Mouse (Mus musculus): ENCODE results near the gene Tmem237. TPM values are rescaled to one million over a fixed set of nuclear protein-coding genes. Genes with fewer than 3 reads are reported as not detected.

The Tmem237 gene
- total RNA-seq (2014; fragmentation: Nextera tagmentation) (9.7 and 16.4 TPM in 2 replicates), total RNA-seq (2017) (11.6 and 15.3 TPM in 2 replicates)

DNA sequence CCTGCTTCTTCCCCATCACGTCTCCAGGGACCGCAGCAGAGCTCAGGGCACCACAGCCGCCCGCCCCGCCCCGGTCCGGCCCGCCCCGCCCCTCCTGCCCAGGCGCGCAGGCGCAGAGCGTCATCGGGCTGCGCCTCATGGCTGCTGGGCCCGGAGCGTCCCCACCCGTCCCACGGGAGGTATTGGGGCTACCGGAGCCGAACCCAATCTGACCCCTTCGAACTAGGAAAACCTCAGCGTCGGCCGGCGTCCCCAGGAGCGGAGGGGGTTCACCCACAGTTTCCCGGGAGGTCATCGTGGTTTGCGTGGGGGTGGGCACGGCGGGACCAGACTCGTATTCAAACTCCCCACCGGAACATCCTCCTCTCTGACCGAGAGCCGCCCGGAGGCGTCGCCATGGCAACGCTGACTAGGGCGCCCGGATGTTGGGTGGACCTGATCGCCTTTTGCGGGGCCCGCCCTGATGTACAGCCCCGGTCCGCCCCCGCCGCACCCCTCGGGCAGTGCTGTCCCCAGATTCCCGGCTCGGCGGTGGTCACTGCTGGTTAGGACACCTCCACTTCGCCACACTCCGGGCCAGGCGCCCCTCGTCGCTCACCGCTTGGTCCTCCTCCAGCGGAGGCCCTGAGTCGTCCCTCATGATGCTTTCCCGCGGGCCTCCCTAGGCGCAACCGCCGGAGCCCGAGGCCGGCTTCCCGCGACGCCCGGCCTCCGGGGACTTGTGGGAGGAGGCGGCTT lies at the start of gene Tmem237:
Gene Tmem237, minus strand, starts transcription at position 689 of the 738 bp plus-strand sequence.
- peak; percentile 95 for ATAC-seq (replicated peaks; ENCODE audit: poor library complexity, severe bottlenecking)

DNA sequence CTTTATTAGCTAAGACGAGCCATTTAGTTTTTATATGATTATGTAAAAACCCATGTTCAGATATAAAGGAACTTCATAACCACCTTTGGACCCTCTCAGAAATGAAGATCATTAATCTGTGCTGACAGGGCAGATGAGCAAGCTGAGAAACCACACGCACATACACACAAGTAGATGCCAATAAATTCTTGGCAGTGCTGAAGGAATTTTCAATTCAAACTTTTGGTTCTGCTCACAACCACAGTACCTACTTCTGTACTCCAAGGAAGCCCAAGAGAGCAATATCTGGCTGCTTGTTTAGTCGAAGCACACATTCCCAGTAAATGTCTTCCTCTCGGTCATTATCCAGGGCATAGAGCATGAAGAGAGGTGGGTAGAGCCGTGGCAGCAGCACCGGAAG lies 49.4 kb upstream of the Tmem237 start:
- ATAC-seq (replicated peaks; ENCODE audit: poor library complexity, severe bottlenecking): no peak

DNA sequence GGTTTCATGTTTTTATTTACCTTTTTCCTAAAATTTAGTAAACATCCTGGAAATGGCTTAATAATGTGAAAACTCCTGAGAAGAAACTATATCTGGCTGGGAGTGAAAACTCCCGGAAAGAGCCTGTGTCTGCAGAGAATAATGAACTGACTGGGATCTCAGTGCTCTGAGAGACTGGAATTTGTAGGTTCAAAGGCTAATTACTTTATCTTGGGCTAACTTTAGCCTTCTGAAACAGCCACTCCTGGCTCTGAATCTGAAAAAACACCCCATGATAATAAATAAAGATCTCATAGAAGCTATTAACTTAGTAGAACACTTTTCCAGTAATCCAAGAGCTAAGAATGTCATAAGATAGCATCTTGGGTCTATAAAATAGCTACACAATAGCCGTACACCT lies 48.3 kb upstream of the Tmem237 start:
- no peak for ATAC-seq (replicated peaks; ENCODE audit: poor library complexity, severe bottlenecking)

DNA sequence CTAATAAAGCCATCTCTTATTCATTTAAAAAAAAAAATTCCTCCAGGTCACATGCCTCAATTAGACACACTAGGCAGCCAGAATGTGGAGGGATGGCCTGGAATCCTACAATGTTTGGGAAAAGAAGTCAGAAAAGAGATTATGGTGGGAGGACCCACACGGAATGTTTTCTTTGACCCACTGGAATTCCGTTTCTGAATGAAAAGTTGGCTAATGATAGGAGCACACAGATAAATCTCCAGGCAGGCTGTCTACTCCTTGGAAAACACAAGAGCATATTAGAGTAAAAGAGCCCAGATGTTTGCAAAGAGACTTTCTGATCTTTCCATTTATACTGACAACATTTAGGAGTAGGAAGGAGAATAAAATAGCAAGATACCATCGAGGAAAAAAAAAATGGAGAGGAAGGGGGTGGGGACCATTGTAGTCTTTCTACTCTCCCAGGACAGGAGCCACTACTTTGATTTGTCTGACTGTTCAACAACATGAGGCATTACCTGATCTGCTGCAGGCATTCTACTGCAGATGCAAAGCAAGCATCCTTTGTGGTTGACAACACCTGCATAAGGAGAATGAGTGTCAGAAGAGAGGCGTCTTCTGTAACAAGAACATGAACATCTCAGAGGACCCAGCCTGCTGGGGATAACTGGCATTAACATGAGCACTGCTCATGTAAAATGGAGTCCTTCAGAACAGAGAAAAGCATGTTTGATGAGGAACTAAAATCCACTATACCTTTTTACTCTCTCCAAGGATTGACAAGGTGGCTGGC lies 47.6 kb upstream of the Tmem237 start:
- no peak for ATAC-seq (replicated peaks; ENCODE audit: poor library complexity, severe bottlenecking)

DNA sequence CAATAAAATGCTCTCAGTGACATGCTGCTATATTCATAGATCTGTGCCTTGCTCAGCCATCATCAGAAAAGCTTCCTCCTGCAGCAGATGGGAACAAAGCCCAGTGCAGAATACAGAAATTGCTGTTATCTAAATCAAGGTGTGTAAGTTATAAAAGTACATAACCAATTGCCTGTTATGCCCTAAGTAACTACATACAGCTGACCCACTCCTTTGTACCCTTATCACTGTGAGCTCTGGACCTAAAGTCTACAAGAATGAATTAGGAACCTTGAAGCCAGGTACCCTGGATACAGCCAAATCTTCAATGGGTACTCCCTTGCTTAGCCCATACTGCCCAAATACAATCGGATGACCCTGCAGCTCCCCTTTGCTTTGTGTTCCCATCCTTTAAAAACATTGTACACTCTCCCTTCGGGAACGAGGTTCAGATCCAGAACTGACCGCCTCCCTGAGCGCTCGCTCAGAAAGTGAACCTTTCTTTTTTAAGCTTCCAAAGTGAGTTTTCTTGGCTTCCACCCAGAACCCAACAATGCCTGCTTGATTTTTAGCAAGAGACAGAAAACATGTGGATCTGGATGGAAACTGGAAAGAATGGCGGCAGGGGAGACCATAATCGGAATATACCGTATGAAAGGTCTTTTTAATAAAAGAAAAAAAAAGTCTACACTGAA lies 46.2 kb upstream of the Tmem237 start:
- no peak for ATAC-seq (replicated peaks; ENCODE audit: poor library complexity, severe bottlenecking)

DNA sequence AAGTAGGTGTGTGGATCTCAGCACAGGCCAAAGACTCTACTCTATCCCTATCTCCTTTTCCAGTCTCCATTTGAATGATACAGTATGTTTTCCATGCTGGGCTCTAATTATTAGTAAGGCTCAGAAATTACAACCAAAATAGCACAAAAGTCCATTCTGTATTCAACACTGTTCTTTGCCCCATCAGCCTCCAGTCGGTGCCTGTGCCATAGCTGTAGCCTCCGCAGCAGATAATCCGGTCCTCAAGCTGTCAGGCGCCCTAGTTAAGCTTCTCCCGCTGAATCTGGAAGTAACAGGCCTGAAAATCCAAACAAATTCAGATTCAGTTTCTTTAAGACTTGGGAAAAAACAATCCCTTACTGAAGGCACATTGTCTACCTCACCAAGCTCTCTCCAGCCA lies 43.7 kb upstream of the Tmem237 start:
- no peak for ATAC-seq (replicated peaks; ENCODE audit: poor library complexity, severe bottlenecking)

DNA sequence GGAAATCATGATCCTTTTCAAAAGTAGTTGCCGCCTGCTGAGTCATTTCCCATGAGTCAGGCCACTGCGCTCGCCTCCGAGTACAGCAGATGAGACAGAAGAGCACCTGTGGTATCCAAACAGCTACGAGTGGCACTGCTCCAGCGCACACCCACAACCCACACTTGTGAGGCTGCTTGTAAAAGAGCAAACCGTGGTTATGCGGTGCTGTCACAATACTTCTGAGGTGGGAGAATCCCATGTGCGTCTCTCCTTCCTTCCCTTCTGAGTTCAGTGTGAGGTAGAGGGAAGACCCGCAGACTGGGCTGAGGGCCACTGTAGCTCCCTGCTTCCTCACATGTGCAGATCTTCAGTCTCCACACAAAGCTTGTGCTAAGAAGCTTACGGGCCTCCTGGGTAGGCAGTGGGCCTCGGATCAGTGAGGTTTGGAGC lies 42.8 kb upstream of the Tmem237 start, which contains the start of gene Mpp4:
Gene Mpp4, minus strand, starts transcription at position 360 of the 432 bp plus-strand sequence.
- peak; percentile 95 for ATAC-seq (replicated peaks; ENCODE audit: poor library complexity, severe bottlenecking)

DNA sequence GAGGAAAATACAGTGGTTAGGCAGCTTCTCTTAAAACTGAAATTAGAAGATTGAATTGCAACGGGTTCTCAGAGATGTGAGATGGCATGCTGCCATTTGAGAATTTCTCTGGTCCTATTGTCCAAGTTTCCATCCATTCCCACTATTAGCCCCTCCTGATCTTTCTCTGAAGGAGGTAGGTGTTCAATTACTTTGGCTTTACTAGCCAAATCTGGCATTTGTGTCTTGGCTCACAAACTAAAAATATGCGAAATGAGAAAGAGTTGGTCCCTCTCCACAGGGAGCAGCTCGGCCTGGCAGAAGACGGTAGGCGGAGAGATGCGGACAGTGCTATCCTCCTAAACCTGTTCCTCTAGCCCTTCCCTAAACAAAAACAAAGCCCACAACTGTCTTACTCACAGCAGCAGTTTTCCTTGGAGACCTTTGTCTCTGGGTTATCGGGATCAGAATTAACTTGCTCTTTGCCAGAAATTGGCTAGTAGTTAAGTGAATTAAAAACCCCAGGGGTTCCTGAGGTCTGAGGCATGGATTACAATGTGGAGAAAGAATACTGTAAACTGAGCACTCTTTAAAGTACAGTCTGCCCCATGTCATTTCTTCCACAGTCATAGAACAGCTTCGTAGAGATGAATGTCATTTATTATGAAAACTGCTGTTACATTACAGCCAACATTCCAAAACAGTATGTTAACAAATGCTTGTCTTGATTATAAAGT lies 42.3 kb upstream of the Tmem237 start:
- ATAC-seq (replicated peaks; ENCODE audit: poor library complexity, severe bottlenecking): no peak

DNA sequence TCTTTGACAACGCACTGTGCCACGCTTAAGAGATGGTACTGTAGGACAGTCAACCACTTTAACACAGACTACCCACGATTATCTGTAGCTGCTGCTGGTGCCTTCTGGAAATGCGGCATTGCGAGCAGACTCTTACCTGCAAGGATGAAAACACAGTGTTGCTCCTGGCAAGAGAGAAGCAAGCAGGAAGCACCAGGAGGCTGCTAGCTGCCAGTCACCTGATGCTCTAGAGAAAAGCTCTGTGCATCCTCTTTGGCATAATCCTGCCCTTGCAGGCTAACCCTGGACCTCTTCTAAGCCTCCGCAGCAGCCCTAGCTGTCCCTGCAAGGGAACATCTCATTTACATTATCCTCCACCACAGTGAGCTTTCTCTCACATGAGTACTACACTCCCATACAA lies 41.2 kb upstream of the Tmem237 start:
- ATAC-seq (replicated peaks; ENCODE audit: poor library complexity, severe bottlenecking): no peak

DNA sequence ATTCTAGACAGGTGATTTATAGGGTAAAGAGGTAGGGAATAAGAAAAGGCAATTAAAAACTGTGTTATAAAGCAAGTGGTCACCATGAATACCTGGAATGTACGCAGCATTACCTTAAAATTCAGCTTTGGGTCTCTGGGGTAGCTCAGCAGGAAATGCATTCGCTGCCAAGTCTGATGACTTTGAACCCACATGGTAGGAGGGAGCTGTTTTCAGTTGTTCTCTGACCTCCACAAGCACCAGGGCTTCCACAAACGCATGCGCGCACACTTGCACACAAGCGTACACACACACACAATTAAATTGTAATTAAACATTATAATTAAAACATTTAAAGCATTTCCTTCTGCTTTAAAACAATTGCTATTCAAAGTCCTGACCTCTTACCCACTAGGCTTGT lies 40.7 kb upstream of the Tmem237 start:
- no peak for ATAC-seq (replicated peaks; ENCODE audit: poor library complexity, severe bottlenecking)

DNA sequence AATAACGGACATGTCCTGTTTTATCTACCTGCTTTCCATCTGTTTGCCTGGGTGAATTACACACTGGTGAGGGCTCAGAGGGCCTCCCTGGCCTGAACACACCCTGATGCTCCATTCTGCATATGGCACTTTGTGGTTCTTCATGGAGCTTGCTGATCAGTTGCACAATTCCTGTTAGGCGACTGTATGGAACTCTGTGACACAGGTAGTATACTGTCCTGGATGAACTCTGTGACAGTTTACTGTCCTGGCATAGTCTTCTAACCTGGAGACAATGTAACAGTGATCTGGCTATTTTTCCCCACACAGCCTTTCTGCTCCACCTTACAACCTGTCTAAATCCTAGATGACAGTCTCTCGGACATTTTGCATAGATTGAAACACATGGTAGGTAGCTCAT lies 38.9 kb upstream of the Tmem237 start:
- no peak for ATAC-seq (replicated peaks; ENCODE audit: poor library complexity, severe bottlenecking)

DNA sequence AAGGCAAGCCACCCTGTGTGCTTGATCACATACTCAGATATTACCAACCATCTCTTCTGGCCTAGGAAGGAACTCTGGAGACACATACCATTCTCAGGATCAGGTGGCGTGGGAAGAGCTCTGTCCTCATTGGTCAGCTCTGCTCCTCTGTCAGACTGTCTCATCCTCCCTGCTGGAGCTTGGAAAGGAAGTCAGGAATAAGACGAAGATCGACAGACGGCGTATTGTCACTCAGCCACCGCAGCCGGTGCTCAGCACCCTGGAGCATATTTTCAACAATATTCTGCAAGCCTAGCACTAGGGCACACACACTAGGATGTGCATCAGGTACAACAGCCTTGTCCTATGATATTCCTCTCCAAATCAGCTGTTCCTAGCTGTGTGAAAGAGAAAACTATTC lies 38.3 kb upstream of the Tmem237 start:
- no peak for ATAC-seq (replicated peaks; ENCODE audit: poor library complexity, severe bottlenecking)

DNA sequence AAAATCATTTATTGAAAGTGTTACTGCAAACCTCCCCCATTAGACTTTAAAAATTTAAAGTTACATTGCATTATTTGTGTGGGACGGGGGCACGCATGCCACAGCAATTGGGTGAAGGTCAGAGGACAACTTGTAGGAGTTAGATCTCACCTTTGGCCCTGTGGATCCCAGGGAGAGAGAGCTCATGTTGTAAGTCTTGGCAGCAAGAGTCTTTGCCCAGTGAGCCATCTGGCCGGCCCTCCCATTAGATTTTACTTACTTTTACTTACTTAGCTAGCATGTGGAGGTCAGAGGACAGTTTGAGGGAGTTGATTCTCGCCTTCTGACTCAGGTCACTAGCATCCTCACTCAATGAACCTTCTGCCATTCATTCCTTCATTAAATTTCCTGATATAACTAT lies 37.6 kb upstream of the Tmem237 start:
- no peak for ATAC-seq (replicated peaks; ENCODE audit: poor library complexity, severe bottlenecking)

DNA sequence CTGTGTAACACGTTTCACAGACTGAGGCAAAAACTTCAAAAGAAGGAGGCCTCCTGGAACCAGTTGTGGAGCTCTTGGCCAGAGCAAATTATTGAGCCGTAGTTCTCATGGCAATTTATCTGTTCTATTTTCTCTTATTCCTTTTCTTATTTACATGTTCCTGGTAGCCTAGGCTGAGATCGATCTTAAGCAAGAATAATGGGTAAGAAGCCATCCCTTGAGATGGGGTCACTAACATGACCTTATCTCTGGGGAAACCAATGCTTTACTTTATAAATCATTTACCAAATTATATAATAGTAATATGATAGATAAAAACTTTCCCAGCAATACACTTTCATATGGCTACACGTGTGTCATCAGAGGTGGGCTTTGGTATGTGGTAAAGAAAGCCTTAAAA lies 32.1 kb upstream of the Tmem237 start:
- ATAC-seq (replicated peaks; ENCODE audit: poor library complexity, severe bottlenecking): no peak

DNA sequence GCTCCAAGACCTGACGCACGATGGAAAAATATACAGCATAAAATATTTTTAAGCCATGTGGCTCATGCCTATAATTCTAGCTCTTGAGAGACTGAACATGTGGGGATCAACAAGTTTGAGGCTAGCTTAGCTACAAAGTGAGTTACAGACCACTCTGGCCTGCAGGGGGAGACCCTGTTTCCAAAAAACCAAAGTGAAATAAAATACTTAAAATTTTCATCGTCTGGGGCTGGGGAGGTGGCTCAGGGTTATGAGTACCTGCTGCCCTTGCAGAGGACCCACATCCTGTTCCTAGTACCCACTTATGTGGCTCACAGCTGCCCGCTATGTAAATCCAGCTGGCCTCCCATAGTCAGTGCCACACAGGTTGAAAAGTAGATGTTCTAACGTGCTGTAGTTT lies 30.3 kb upstream of the Tmem237 start:
- ATAC-seq (replicated peaks; ENCODE audit: poor library complexity, severe bottlenecking): no peak

DNA sequence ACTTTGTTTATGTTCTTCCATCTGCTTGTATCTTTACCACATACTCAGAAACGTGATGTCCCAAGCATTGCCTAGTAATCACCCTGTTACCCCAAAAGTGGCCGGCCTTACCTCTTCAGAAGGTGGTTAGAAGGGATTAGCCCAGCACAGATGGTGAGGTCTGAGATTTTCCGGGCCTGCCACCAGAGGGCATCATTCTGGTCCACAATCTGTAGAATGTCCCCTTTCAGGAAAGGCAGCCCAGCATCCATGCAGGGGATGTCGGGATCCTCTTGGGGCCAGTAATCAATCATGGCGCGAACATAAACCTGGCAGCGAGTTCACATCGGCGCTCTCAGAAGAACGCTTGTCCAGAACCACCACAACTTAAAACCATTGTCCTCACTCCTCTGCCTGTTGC lies 24.3 kb upstream of the Tmem237 start:
- ATAC-seq (replicated peaks; ENCODE audit: poor library complexity, severe bottlenecking): peak; percentile 55

DNA sequence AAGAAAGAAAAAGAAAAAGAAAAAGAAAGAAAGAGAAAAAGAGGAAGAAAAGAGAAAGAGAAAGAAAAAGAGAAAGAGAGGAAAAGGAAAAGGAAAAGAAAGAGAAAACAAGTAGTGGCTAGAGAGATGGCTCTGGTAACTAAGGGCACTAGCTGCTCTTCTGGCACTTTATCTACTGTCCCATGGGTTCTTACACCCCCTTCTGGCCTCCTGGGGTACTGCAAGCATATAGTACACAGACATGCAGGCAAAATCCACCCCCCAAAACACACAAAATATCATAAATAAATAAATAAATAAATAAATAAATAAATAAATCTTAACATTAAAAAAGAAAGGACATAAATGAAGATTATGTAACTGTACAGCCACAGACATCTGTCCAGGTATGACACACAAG lies 22.6 kb upstream of the Tmem237 start:
- ATAC-seq (replicated peaks; ENCODE audit: poor library complexity, severe bottlenecking): peak; percentile 79

DNA sequence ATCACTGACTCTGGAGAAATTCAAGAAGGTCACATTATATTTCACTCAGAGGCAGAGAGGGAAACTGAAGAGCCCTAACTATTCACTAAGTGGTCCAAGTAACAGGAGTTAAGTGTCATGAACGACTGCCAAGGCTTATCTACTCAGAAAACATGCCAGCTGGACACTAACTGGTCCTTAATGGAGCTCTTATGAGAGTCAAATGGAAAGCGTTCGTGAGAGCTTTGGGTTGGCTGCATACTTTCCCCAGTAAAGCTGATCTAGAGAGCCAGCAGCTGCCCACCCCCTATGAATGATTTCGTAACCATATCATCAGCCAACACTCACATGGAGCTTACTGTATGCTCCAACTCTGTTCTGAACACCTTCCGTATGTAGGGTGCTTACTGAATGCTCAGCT lies 14.2 kb upstream of the Tmem237 start:
- no peak for ATAC-seq (replicated peaks; ENCODE audit: poor library complexity, severe bottlenecking)

DNA sequence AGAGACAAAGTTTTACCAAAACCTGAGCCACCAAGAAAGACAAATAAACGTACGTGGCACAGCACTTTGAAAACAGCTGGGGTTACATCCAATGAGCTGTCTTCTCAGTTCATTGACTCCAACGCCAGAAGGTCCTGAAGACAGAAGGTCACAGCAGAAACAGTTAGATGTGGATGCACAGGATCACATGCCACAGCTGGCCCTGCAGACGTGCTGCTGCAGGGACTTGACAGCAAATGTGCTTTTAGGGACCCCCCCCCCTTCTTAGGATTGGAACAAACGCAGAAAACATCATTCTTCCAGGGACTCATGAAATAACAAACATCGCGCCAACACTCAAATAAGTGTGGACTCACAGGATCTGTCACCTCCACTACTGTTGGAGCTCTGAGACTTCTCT lies 8.7 kb upstream of the Tmem237 start:
- no peak for ATAC-seq (replicated peaks; ENCODE audit: poor library complexity, severe bottlenecking)

DNA sequence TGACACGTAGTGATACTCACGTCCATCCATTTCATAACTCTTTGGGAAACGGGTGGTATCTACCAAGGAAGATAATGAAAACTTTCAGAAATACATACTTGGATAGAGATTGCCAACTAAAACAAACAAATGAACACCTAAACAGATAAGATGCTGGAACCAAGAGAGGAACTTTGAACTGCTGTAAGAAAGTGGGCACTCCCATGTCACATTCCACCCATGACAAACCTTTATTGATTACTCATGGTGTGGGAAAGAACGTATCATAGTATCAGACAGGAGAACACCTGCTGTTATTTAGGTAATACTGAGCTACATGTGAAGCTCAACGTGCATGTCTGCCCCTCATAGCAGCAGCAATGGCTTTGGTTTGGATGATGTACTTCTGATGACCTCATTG lies 5.3 kb upstream of the Tmem237 start:
- ATAC-seq (replicated peaks; ENCODE audit: poor library complexity, severe bottlenecking): no peak

DNA sequence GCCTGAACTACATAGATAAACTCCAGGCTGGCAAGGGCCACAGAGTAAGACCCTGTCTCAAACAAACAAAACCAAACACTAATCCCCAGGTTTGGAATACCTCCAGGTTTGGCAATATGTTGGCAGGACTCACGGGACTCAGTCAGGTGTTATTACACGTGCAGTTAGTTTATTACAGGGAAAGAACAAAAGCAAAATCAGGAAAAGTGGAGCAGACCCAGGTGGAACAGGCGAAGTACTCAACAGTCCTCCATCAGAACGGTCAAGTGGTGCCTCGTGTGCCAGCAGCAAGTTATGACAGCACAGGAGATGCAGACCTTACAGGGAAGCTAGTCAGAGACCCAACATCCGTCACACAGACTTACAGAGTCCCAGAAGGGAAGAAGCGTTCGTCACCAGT lies 9.7 kb downstream of the Tmem237 start:
- ATAC-seq (replicated peaks; ENCODE audit: poor library complexity, severe bottlenecking): no peak

Measured in granulocyte monocyte progenitor cell, adult 5-6 weeks (primary cell).